Mouse (Mus musculus) gastrocnemius, adult 2 months (tissue): ENCODE measurements around the gene Pde4d. TPM values are rescaled to one million over a fixed set of nuclear protein-coding genes. Genes with fewer than 3 reads are reported as not detected.
A peak's percentile ranks its signal among the peaks of the same experiment; 100 is the strongest.

Experiments
- DNase-seq: peaks from one replicate; pipeline ENCODE4 v3.0.0; 2022
- H3K27ac ChIP-seq: fragments of 200-600 bp; 2 replicates; pipeline ENCODE4 v1.8.1; 2022; ENCODE audit warnings: mild to moderate bottlenecking
- H3K4me3 ChIP-seq: fragments of 200-600 bp; 2 replicates; pipeline ENCODE4 v1.8.1; 2022; ENCODE audit warnings: mild to moderate bottlenecking, moderate library complexity
- CTCF ChIP-seq: fragments of 200-600 bp; IDR thresholded peaks from 2 replicates; pipeline ENCODE4 v1.8.1; 2022; ENCODE audit warnings: antibody characterized with exemption, mild to moderate bottlenecking, moderate library complexity
- intact Hi-C: fragments of 180-260 bp; cut with DNase I; formaldehyde crosslinking; loops from one replicate; pipeline ENCODE4 v1.15.1; 2025
- total RNA-seq, 2 experiments: library from RNA; stranded (reverse); gene quantifications; 2 replicates each; pipeline ENCODE4 v1.2.3; 2021

Gene Pde4d
- total RNA-seq, 2 experiments from 2014 or later, result 239 to 330 TPM

DNA sequence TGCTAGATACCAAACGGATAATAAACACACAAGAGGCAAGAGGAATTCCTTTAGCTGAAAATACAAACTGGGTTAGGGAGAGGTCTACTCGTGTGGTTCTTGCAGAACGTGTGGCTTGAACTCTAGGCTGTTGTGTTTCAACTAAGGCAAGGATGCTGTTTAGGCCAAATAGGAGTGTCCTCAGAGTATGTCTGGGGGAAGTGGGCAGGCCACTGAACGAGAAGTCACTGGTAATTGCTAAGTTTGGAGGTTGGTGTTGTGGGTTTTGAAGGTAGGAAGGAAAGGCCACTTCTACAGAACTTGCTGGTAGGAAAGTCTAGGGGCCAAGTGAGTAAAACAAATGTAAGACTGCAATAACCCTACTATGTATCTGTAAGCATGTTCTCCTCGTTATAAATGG is 876.3 kb downstream of the Pde4d start:
- no peak for DNase-seq
- Histone ChIP-seq H3K27ac (no peak overlapping the region), H3K4me3 (no peak overlapping the region)
- intact Hi-C loops, result no loop called here
- TF ChIP-seq CTCF, result no peak

DNA sequence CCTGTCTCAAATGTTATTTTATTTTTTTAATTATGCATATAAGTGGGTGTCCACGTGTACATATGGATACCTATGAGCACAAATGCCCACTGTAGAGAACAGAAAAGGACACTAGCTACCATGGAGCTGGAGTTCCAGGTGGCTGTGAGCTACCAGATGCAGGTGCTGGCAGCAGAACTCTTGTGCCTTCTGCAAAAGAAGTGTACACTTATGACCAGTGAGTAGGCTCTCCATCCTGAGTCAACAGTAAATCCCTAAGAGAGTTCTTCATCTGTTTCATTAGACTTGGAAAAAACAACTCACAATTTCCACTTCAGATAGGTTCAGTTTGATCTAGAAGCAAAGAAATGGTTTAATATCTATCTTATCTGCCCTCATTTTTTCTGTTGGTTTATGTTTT is 881.8 kb downstream of the Pde4d start:
- TF ChIP-seq CTCF, result no peak
- H3K27ac ChIP-seq, result no peak overlapping the region
- intact Hi-C loops, result no loop called here
- H3K4me3 ChIP-seq, result no peak overlapping the region
- DNase-seq, result no peak

DNA sequence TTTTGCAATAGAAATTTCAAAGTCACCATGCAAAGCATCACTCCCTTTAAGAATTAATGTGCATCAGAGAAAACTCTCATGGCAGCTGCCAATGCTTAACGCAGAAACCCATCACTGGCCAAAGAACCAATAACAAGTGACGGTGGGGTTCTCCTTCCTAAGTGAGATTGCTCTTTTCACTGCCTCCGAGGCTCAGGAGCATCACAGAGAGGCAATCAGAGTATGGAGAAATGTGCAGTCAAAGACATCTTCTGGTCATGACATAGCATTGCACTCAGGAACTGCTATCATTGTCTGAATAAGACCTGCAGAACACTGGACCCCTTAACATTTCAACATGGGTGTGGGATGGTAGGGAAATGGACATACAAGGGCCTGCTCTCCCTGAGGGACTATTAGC is 892.2 kb downstream of the Pde4d start:
- Histone ChIP-seq H3K27ac (no peak overlapping the region), H3K4me3 (no peak overlapping the region)
- intact Hi-C loops, result loop anchor here (2.0 to 10.0 kb wide), 2 partner anchors 113 to 263 kb away; no protein-coding TSS in a partner anchor
- TF ChIP-seq CTCF, result peak; percentile 39; the same call in 1 of the 2 replicates
- DNase-seq, result no peak

DNA sequence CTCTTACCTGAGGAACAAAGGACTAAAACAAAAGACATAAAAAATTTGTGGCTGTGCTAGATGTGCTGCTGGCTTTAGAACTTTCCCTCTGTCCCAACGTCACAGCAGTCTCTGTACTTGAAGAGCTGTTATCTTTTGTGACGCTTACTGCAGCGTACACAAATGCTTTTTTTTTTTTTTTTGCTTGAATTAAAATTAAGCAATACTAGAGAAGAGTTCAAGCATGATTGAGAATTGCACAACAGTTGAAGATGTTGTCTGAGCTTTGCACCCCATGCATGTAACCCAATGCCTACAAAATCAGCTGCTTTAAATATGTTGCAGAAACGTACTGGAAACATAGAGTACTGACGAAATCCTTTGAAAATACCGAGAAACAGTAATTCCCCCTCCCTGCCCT is 892.7 kb downstream of the Pde4d start:
- no peak overlapping the region for H3K27ac ChIP-seq
- DNase-seq, result no peak
- no peak for TF ChIP-seq CTCF
- H3K4me3 ChIP-seq, result no peak overlapping the region
- intact Hi-C loops, result loop anchor here (2.0 to 10.0 kb wide), 2 partner anchors 114 to 262 kb away; no protein-coding TSS in a partner anchor

DNA sequence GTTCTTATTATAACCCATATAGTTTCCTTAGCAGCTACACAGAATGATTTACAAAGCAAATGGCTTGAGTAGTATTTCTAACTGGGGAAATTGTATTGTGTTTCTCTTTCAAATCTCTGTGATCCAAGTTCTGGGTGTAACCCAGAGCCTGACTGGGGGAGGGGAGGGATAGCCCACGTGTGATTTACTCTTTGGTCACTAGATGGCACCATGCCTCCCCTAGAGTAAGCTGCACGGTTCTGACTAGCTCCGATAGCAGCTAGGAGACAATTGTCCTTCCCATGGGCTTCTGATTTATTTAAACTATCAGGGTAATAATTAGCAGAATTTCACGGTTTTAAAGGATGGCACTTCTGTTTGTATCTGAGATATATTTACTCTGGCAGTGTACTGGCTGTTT is 893.8 kb downstream of the Pde4d start:
- H3K4me3 ChIP-seq, result no peak overlapping the region; the same call in 1 of the 2 replicates
- TF ChIP-seq CTCF, result peak; percentile 92; the same call in 1 of the 2 replicates
- intact Hi-C loops, result loop anchor here (2.0 to 10.0 kb wide), 2 partner anchors 115 to 261 kb away; no protein-coding TSS in a partner anchor
- H3K27ac ChIP-seq, result peak overlapping the region; percentile 51; the same call in 1 of the 2 replicates
- DNase-seq, result peak; percentile 77

DNA sequence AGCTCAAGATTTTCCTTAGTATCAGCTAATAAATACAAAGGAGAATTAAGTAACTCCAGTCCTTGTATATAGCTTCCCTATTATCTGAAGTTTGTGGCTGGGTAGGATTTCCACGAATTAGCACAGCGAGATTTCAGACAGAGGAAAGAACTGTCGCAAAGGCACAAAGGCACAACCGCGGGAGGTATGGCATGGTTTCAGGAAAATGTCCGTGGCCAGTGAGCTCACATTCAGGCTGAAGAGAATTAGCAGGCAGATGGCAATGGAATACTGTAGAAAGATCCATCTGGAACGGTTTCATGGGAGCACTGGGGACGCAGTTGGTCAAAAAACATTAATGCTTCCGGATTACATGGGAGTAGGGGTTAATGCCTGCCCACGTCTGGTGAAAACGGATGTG is 898.0 kb downstream of the Pde4d start:
- intact Hi-C loops, result loop anchor here (5.0 to 10.0 kb wide), 2 partner anchors 170 to 257 kb away; no protein-coding TSS in a partner anchor
- Histone ChIP-seq H3K4me3 (peak overlapping the region; percentile 52), H3K27ac (peak overlapping the region; percentile 61)
- TF ChIP-seq CTCF, result no peak
- peak; percentile 24 for DNase-seq

DNA sequence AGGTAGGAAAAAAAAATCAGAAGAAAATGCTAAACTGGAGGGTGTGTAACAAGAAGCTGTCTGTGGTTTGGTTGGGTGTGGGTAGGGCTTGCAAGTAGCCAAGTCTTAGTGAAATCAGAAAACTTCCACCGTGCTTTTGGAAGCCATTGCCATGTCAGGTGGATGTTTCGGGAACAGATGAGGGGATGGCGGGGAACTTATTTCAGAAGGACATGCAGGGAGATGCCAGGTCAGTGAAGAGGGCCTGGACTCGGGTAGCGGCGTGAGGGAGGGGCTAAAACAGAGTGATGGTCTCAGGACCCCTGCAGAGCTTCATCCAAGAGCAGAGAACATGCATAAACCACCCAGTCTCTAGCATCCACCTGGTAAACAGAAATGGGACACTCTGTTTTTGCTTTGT is 898.6 kb downstream of the Pde4d start:
- H3K4me3 ChIP-seq, result no peak overlapping the region
- intact Hi-C loops, result loop anchor here (5.0 to 10.0 kb wide), 2 partner anchors 169 to 256 kb away; no protein-coding TSS in a partner anchor
- no peak for TF ChIP-seq CTCF
- H3K27ac ChIP-seq, result peak overlapping the region; percentile 61
- no peak for DNase-seq

DNA sequence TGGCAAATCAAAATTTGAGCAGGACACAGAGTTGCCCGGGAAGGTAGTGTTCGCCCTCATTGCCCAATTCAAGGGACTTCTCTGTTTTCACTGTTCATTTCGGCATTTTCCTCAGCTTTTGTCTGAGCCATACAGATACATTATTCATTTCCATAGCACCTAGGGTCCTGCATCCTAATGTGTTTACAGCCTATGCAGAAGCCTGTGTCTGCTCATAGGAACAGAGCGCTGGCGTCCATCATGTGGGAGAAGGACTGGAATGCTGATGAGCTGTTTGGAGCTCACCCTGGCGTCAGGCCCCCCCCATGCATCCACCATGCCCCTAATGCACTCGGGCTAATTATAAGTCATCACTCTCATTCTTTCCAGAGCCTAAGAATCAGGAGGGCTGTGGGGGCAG is 900.4 kb downstream of the Pde4d start:
- no peak for TF ChIP-seq CTCF
- H3K4me3 ChIP-seq, result no peak overlapping the region
- intact Hi-C loops, result loop anchor here (10.0 kb wide), 1 partner anchor 95 kb away; no protein-coding TSS in a partner anchor
- peak; percentile 24 for DNase-seq
- H3K27ac ChIP-seq, result peak overlapping the region; percentile 87

DNA sequence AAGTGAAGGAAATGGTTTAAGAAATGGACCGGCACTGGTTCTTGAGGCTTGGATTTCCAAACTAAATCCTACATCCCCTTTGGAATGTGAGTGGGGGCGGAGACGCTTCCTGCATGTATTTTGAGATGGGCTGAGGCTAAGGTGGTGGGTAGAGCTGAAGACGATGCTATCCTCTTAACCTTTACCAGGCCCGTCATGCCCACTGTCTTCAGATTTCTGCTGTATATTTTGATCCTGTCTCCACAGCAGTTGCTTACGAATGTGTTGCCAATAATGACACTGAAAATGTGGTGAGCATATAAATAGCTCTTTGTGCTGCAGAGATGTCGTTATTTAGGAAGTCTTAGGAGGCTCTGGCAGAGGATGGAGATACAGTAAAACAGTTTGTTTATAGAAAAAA is 904.3 kb downstream of the Pde4d start:
- intact Hi-C loops, result loop anchor here (10.0 kb wide), 1 partner anchor 91 kb away; no protein-coding TSS in a partner anchor

DNA sequence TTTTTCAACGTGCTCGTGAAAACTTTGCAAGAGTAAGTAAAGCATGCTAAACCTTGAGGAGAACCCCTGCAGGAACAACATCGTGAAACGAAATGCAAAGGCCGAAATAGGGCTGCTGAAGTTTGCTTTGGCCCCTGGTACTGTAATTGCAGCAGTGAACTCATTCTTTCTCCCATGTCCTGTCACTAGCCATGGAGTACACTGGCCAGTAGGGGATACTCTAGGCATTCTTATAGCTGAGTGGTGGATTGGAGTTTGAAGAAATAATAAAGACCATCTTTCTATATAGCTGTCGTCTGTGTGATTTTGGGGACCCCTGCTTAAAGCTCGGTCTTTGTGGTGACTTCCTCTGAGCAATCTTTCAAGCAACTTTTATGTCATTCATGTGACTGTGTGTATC is 906.5 kb downstream of the Pde4d start:
- no peak overlapping the region for H3K4me3 ChIP-seq
- TF ChIP-seq CTCF, result peak; percentile 79
- peak overlapping the region; percentile 71; the same call in 1 of the 2 replicates for H3K27ac ChIP-seq
- DNase-seq, result peak; percentile 24
- intact Hi-C loops, result loop anchor here (2.0 to 10.0 kb wide), 3 partner anchors 89 to 401 kb away; no protein-coding TSS in a partner anchor

More for the DNA sequence above, 904.3 kb downstream of the Pde4d start:
- TF ChIP-seq CTCF, result no peak
- Histone ChIP-seq H3K27ac (peak overlapping the region; percentile 85), H3K4me3 (peak overlapping the region; percentile 17; the same call in 1 of the 2 replicates)
- peak; percentile 59 for DNase-seq

DNA sequence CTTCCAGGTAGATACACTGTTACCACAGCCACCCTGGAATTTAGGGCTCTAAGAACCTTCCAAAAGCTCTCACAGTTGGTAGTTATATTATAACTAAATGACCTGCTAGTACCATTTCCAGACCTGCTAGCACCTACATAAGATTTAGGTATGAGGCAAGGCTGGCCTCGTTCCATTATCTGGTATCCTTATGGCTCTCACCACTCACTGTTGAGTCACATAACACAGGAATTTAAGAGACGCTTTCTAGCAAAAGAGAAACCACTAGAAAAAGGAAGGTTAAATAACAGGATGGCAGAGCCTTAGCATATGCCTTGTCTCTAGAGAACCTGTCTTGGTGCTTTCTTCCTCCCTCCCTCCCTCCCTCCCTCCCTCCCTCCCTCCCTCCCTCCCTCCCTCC is 910.2 kb downstream of the Pde4d start:
- H3K27ac ChIP-seq, result no peak overlapping the region
- TF ChIP-seq CTCF, result no peak
- no peak overlapping the region for H3K4me3 ChIP-seq
- DNase-seq, result no peak
- intact Hi-C loops, result loop anchor here (5.0 to 10.0 kb wide), 2 partner anchors 85 to 397 kb away; no protein-coding TSS in a partner anchor

DNA sequence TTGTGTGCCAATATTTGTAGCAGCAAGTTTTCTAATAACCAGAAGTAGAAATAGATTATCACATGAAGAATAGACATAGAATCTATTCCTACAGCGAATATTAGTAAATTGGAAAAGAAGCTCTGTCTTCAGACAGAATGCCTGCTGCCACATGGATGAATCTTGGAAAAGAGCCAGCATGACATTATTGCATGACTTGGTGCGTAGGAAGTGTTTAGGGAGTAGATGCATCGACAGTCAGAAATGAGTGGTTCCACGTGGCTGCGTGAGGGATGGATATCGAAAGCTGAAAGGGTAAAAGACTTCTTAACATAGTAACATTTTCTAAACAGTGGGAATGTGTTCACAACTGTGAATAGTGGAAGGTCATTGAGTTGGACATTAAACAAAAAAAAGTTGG is 912.6 kb downstream of the Pde4d start:
- DNase-seq, result no peak
- TF ChIP-seq CTCF, result no peak
- Histone ChIP-seq H3K27ac (no peak overlapping the region; the same call in 1 of the 2 replicates), H3K4me3 (no peak overlapping the region)
- intact Hi-C loops, result no loop called here

DNA sequence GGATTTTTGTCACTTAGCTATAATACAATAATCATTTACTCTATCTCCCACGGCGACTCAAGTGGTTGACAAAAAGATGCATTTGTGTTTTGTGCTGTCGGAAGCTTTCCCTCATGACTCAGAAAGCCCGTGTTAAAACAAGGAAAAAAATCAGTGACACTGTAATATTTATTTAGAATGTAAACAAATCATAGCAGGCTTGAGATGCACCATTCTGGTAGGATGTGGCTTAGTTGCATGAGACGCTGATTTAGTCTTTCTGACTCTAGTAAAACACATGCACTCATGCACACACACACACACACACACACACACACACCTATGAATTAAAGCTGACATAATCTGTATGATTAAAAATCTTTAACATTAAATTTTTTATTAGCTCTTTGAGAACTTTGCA is 924.7 kb downstream of the Pde4d start:
- intact Hi-C loops, result no loop called here
- no peak for TF ChIP-seq CTCF
- H3K4me3 ChIP-seq, result no peak overlapping the region
- no peak overlapping the region for H3K27ac ChIP-seq
- DNase-seq, result no peak

DNA sequence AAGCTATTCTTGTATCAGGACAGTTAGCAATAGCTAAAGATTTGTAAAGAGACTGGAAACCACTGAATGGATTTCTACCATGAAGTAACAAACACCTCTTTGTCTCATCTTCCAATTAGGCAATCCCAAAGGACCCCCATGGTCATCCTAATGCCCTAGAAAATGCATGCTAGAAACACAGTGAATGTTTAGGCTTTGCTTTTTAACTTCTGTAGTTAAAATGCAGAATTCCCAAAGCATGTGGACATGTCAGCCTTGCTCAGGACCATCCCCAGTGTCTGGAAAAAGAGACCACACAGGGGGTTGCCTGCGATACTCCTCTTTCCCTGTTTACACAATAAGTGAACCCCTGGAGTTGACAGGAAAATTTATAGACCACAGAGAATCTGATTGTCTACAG is 926.9 kb downstream of the Pde4d start:
- no peak for DNase-seq
- TF ChIP-seq CTCF, result no peak
- intact Hi-C loops, result no loop called here
- no peak overlapping the region for H3K27ac ChIP-seq
- no peak overlapping the region for H3K4me3 ChIP-seq
